Mouse (Mus musculus): ENCODE data around the gene Reps2. TPM values are rescaled to one million over a fixed set of nuclear protein-coding genes. Genes with fewer than 3 reads are reported as not detected.

Gene Reps2
- polyA plus RNA-seq, 1 experiment from 2014 or later = 1.6 TPM

- H3K36me3 ChIP-seq (ENCODE audit: insufficient read depth, low read length) = no peaks in the 10 kb centered on the region
- ATAC-seq (no peak), DNase-seq (ENCODE audit: low spot score) (no peak)
- TF ChIP-seq EP300 (IDR thresholded peaks at IDR 0.05) (no peak), CTCF (IDR thresholded peaks at IDR 0.05) (no peak)
- no peak overlapping the region for H3K4me2 ChIP-seq (replicated peaks; ENCODE audit: low read depth, low read length)
- H3K4me1 ChIP-seq (ENCODE audit: insufficient read depth, low read depth, low read length) = no peaks in the 10 kb centered on the region
- H3K27me3 ChIP-seq (replicated peaks; ENCODE audit: insufficient read depth, low read length) = no peaks in the 10 kb centered on the region
- H3K9ac ChIP-seq (replicated peaks; ENCODE audit: low read depth) = no peak overlapping the region
- no peak overlapping the region for H3K4me3 ChIP-seq (ENCODE audit: low read depth, low read length)
- no peak overlapping the region for H3K27ac ChIP-seq (ENCODE audit: low read length)
- H3K9me3 ChIP-seq (ENCODE audit: low read length) = no peaks in the 10 kb centered on the region
Measured at GRCm38 (mm10) chrX:162452642-162453041, 190.8 kb downstream of the Reps2 start.

- H3K36me3 ChIP-seq (ENCODE audit: insufficient read depth, low read length) = no peaks in the 10 kb centered on the region
- H3K4me3 ChIP-seq (ENCODE audit: low read depth, low read length) = no peak overlapping the region
- TF ChIP-seq CTCF (IDR thresholded peaks at IDR 0.05) (no peak), EP300 (IDR thresholded peaks at IDR 0.05) (no peak)
- H3K27ac ChIP-seq (ENCODE audit: low read length) = no peak overlapping the region
- H3K4me2 ChIP-seq (replicated peaks; ENCODE audit: low read depth, low read length) = no peak overlapping the region
- H3K27me3 ChIP-seq (replicated peaks; ENCODE audit: insufficient read depth, low read length) = no peaks in the 10 kb centered on the region
- 69% methylated on average over 6 of the region's 6 CpGs for WGBS
- DNase-seq (ENCODE audit: low spot score) (no peak), ATAC-seq (no peak)
- H3K9ac ChIP-seq (replicated peaks; ENCODE audit: low read depth) = no peak overlapping the region
- H3K9me3 ChIP-seq (ENCODE audit: low read length) = no peaks in the 10 kb centered on the region
- no peaks in the 10 kb centered on the region for H3K4me1 ChIP-seq (ENCODE audit: insufficient read depth, low read depth, low read length)
Measured at GRCm38 (mm10) chrX:162447974-162448373, 195.5 kb downstream of the Reps2 start.

GRCm38 (mm10) chrX:162446678-162447318 is 196.7 kb downstream of the Reps2 start:
- no peak for TF ChIP-seq CTCF (IDR thresholded peaks at IDR 0.05)
- no peak for TF ChIP-seq EP300 (IDR thresholded peaks at IDR 0.05)
- no peaks in the 10 kb centered on the region for H3K9me3 ChIP-seq (ENCODE audit: low read length)
- no peak overlapping the region for H3K4me2 ChIP-seq (replicated peaks; ENCODE audit: low read depth, low read length)
- no peaks in the 10 kb centered on the region for H3K4me1 ChIP-seq (ENCODE audit: insufficient read depth, low read depth, low read length)
- 87% methylated on average over 2 of the region's 2 CpGs for WGBS
- H3K4me3 ChIP-seq (ENCODE audit: low read depth, low read length) = no peak overlapping the region
- no peak overlapping the region for H3K27ac ChIP-seq (ENCODE audit: low read length)
- H3K9ac ChIP-seq (replicated peaks; ENCODE audit: low read depth) = no peak overlapping the region
- H3K36me3 ChIP-seq (ENCODE audit: insufficient read depth, low read length) = no peaks in the 10 kb centered on the region
- no peak for DNase-seq (ENCODE audit: low spot score)
- ATAC-seq = no peak
- H3K27me3 ChIP-seq (replicated peaks; ENCODE audit: insufficient read depth, low read length) = no peaks in the 10 kb centered on the region

GRCm38 (mm10) chrX:162443387-162443786 is 200.1 kb downstream of the Reps2 start:
- no peak overlapping the region for H3K27ac ChIP-seq (ENCODE audit: low read length)

GRCm38 (mm10) chrX:162442970-162443369 is 200.5 kb downstream of the Reps2 start:
- no peak overlapping the region for H3K9ac ChIP-seq (replicated peaks; ENCODE audit: low read depth)
- H3K4me1 ChIP-seq (ENCODE audit: insufficient read depth, low read depth, low read length) = no peaks in the 10 kb centered on the region
- no peaks in the 10 kb centered on the region for H3K36me3 ChIP-seq (ENCODE audit: insufficient read depth, low read length)
- 50% methylated on average over 1 of the region's 1 CpGs for WGBS
- H3K4me2 ChIP-seq (replicated peaks; ENCODE audit: low read depth, low read length) = no peak overlapping the region
- DNase-seq (ENCODE audit: low spot score) (no peak), ATAC-seq (no peak)
- no peak overlapping the region for H3K4me3 ChIP-seq (ENCODE audit: low read depth, low read length)
- H3K27me3 ChIP-seq (replicated peaks; ENCODE audit: insufficient read depth, low read length) = no peaks in the 10 kb centered on the region
- no peak for TF ChIP-seq EP300 (IDR thresholded peaks at IDR 0.05)
- H3K9me3 ChIP-seq (ENCODE audit: low read length) = no peaks in the 10 kb centered on the region
- H3K27ac ChIP-seq (ENCODE audit: low read length) = no peak overlapping the region

More at GRCm38 (mm10) chrX:162443387-162443786, 200.1 kb downstream of the Reps2 start:
- H3K4me2 ChIP-seq (replicated peaks; ENCODE audit: low read depth, low read length) = no peak overlapping the region
- DNase-seq (ENCODE audit: low spot score) = no peak
- no peaks in the 10 kb centered on the region for H3K9me3 ChIP-seq (ENCODE audit: low read length)
- ATAC-seq = no peak
- no CpG with 5 or more reads among the region's 1 CpGs for WGBS
- H3K4me1 ChIP-seq (ENCODE audit: insufficient read depth, low read depth, low read length) = no peaks in the 10 kb centered on the region
- no peaks in the 10 kb centered on the region for H3K27me3 ChIP-seq (replicated peaks; ENCODE audit: insufficient read depth, low read length)
- no peak overlapping the region for H3K9ac ChIP-seq (replicated peaks; ENCODE audit: low read depth)
- TF ChIP-seq EP300 (IDR thresholded peaks at IDR 0.05) (no peak), CTCF (IDR thresholded peaks at IDR 0.05) (no peak)
- H3K36me3 ChIP-seq (ENCODE audit: insufficient read depth, low read length) = no peaks in the 10 kb centered on the region
- no peak overlapping the region for H3K4me3 ChIP-seq (ENCODE audit: low read depth, low read length)

- 70% methylated on average over 5 of the region's 5 CpGs for WGBS
- no peak for TF ChIP-seq CTCF (IDR thresholded peaks at IDR 0.05)
- TF ChIP-seq EP300 (IDR thresholded peaks at IDR 0.05) = no peak
Measured at GRCm38 (mm10) chrX:162432776-162433543, 210.5 kb downstream of the Reps2 start.

More at GRCm38 (mm10) chrX:162432776-162433543, 210.5 kb downstream of the Reps2 start:
- H3K27me3 ChIP-seq (replicated peaks; ENCODE audit: insufficient read depth, low read length) = no peaks in the 10 kb centered on the region
- ATAC-seq = no peak
- H3K4me3 ChIP-seq (ENCODE audit: low read depth, low read length) = no peak overlapping the region
- H3K9ac ChIP-seq (replicated peaks; ENCODE audit: low read depth) = no peak overlapping the region
- no peaks in the 10 kb centered on the region for H3K4me1 ChIP-seq (ENCODE audit: insufficient read depth, low read depth, low read length)
- DNase-seq (ENCODE audit: low spot score) = no peak
- no peaks in the 10 kb centered on the region for H3K9me3 ChIP-seq (ENCODE audit: low read length)
- H3K4me2 ChIP-seq (replicated peaks; ENCODE audit: low read depth, low read length) = no peak overlapping the region
- H3K36me3 ChIP-seq (ENCODE audit: insufficient read depth, low read length) = no peaks in the 10 kb centered on the region
- no peak overlapping the region for H3K27ac ChIP-seq (ENCODE audit: low read length)

Data from lung, postnatal 0 days (tissue).